Mouse (Mus musculus) neural tube, embryonic 15.5 days (tissue): ENCODE results near the gene Bcl2l2. TPM values are rescaled to one million over a fixed set of nuclear protein-coding genes. Genes with fewer than 3 reads are reported as not detected.

Experiments used
- polyA plus RNA-seq: library from polyadenylated mRNA; unstranded; fragments of >200 nt; fragmentation: Nextera tagmentation; extraction: Ambion mirVana; gene quantifications from 2 replicates; pipeline ENCODE4 v1.2.1, GENCODE M21; 2015

The Bcl2l2 gene
- polyA plus RNA-seq, 1 experiment from 2014 or later = 3.4 TPM

Other genes starting within 250 kb of the Bcl2l2 start
- not detected in 2 replicates for gene Gm17606, start 242.4 kb upstream of the Bcl2l2 start, polyA plus RNA-seq
- gene Cdh24, start 242.0 kb upstream of the Bcl2l2 start, polyA plus RNA-seq = 13.2 and 14.0 TPM in 2 replicates
- 72.2 and 72.3 TPM in 2 replicates for gene 1700123O20Rik, start 197.2 kb upstream of the Bcl2l2 start, polyA plus RNA-seq
- 113 and 115 TPM in 2 replicates for gene Acin1, start 196.4 kb upstream of the Bcl2l2 start, polyA plus RNA-seq
- gene Gm29776, start 184.5 kb upstream of the Bcl2l2 start, polyA plus RNA-seq = 0.18 and 0.19 TPM in 2 replicates
- gene Cebpe, start 171.2 kb upstream of the Bcl2l2 start, polyA plus RNA-seq = 0.12 and 0.29 TPM in 2 replicates
- 6.1 and 8.1 TPM in 2 replicates for gene Slc7a8, start 101.4 kb upstream of the Bcl2l2 start, polyA plus RNA-seq
- 0.19 TPM in 1 of 2 replicates, not detected in the other for gene Rnf212b, start 69.2 kb upstream of the Bcl2l2 start, polyA plus RNA-seq
- gene Homez, start 12.4 kb upstream of the Bcl2l2 start, polyA plus RNA-seq = 10.6 and 14.5 TPM in 2 replicates
- gene Ppp1r3e, start 5.8 kb upstream of the Bcl2l2 start, polyA plus RNA-seq = 4.0 and 4.1 TPM in 2 replicates
- not detected in 2 replicates for gene Gm20521, start 64 bp downstream of the Bcl2l2 start, polyA plus RNA-seq
- gene Pabpn1, start 9.1 kb downstream of the Bcl2l2 start, polyA plus RNA-seq = 148 and 158 TPM in 2 replicates
- 228 and 297 TPM in 2 replicates for gene Slc22a17, start 29.8 kb downstream of the Bcl2l2 start, polyA plus RNA-seq
- gene Efs, start 42.7 kb downstream of the Bcl2l2 start, polyA plus RNA-seq = 11.9 and 16.4 TPM in 2 replicates
- 0.51 and 0.63 TPM in 2 replicates for gene Il25, start 49.3 kb downstream of the Bcl2l2 start, polyA plus RNA-seq
- gene Cmtm5, start 52.9 kb downstream of the Bcl2l2 start, polyA plus RNA-seq = 15.8 and 18.1 TPM in 2 replicates
- 1.8 and 2.5 TPM in 2 replicates for gene Myh6, start 83.5 kb downstream of the Bcl2l2 start, polyA plus RNA-seq
- not detected in 2 replicates for gene Gm17428, start 93.6 kb downstream of the Bcl2l2 start, polyA plus RNA-seq
- 7.4 and 9.6 TPM in 2 replicates for gene Myh7, start 111.2 kb downstream of the Bcl2l2 start, polyA plus RNA-seq
- 47.6 and 60.4 TPM in 2 replicates for gene Ngdn, start 132.1 kb downstream of the Bcl2l2 start, polyA plus RNA-seq
- 20.3 and 24.5 TPM in 2 replicates for gene Zfhx2, start 208.9 kb downstream of the Bcl2l2 start, polyA plus RNA-seq
- gene Thtpa, start 211.4 kb downstream of the Bcl2l2 start, polyA plus RNA-seq = 27.9 and 31.6 TPM in 2 replicates
- gene Ap1g2, start 223.2 kb downstream of the Bcl2l2 start, polyA plus RNA-seq = 6.2 and 12.4 TPM in 2 replicates
- 30.6 and 37.0 TPM in 2 replicates for gene Jph4, start 233.6 kb downstream of the Bcl2l2 start, polyA plus RNA-seq